Mouse (Mus musculus) adipose tissue, adult 10 weeks (tissue): Measurements from ENCODE around the gene Tomm40l. TPM values are rescaled to one million over a fixed set of nuclear protein-coding genes. Genes with fewer than 3 reads are reported as not detected.

Experiments
- polyA plus RNA-seq: library from polyadenylated mRNA; stranded (reverse); fragments of 350-450 nt; fragmentation: Illumina TruSeq; extraction: RNeasy Lipid Tissue Mini Kit (QIAGEN cat#74804); gene quantifications from one replicate; pipeline ENCODE4 v1.2.3, GENCODE M21; 2014; ENCODE audit warnings: low read depth, low replicate concordance

The Tomm40l gene
- polyA plus RNA-seq = 23.7 TPM

DNA sequence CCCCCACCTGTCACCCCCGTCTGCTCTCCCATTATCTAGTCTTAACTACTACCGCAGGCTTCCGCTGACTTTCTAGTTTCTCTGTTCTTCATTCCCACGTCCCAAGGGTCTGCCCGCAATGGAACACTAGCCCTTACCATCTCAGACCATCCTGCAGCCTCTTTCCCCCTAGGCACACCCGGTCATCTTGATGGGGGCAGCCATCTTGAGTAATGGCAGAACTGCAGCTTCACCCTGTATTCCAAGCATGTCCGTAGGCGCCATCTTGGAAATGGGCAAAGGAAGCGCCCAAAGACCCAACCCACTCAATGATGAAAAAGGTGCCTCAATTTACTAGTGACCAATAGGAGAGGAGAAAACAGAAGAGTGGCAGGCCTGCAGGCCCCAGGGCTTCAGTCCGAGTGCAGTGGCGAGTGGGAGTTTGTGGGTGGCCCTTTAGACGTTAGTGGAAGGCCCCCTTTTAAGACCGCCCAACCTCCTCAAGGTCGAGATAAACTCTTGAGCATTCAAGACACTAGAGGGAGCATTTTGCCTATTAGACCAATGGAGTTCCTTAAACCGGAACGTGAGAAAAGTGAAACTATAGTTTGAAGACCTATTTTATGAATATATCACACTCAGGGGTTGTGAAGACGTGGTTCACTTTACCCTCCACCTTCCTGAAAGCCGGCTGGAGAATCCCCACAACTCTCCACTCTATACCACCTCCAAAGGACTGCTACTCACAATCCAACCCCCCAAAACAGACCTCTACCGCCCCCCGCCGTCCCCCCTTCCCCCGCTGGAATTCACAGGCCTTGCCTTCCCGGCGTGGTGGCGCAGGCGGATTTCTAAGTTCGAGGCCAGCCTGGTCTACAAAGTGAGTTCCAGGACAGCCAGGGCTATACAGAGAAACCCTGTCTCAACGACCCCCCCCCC, at the start of gene Tomm40l:
Tomm40l (minus strand) TSS at position 277 of the 918 bp plus-strand sequence.

DNA sequence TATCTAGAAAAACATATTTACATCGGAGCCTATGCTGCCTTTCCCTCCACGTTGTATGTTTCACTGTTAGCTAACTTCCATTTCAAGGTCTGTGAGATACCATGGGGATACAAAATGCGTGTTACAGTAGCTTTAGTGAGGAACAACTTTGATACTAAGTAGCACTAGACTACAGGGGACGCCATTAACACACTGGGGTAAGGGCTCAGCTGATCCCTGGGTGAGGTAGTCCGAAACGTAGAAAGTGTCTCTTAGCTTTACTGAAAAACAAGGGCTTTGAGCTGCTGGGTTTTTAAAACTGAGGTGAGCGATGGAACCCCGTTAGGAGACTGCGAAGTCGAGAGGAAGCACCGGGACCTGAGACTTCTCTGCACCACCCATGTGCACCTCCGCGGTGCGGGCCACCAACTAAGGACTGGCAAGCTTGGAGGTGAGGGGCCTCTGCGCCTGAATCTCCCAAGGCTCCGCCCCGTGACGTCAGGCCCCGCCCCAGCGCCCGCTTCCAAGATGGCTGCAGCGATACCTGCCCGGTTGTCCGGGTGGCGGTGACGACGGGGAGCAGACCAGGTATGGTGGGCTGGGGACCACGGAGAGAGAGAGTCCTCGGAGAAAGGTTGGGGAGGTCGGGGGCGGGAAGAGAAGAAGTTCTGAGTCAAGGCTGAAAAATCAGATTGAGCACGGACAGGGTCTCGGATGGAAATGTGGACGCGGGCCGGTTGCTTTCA, 47.7 kb upstream of the Tomm40l start, which contains the start of gene B4galt3:
B4galt3 (plus strand) TSS at position 481 of the 725 bp plus-strand sequence.

DNA sequence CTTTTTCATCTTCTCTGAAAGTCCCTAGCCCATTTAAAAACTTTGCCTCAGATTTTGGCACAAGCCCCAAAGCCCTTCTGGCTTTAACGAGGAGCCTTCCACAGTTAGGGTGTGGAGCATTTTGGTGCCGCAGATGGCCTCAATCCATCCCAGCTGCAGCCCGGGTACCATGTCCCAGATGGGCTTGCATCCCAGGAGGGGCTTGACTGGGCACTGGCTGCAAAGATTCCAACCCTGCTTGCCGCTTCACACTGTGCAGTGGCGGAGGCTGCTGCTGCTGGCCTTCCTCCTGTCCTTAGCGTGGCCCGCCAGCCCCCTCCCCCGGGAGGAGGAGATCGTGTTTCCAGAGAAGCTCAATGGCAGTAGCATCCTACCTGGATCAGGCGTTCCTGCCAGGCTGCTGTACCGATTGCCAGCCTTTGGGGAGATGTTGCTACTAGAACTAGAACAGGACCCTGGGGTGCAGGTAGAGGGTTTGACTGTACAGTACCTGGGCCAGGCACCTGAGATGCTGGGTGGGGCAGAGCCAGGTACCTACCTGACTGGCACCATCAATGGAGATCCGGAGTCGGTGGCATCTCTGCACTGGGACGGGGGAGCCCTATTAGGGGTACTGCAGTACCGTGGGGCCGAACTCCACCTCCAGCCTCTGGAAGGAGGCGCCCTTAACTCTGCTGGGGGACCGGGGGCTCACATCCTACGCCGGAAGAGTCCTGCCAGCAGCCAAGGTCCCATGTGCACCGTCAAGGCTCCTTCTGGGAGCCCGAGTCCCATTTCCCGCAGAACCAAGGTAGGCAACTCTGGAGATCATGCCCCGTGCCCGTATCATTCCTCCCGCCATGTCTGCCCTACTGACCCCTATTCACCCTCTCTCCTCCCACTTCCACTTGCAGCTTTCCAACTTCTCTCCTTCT, 28.6 kb upstream of the Tomm40l start, which contains the start of gene Ndufs2:
Ndufs2 (minus strand) TSS at position 709 of the 914 bp plus-strand sequence.

DNA sequence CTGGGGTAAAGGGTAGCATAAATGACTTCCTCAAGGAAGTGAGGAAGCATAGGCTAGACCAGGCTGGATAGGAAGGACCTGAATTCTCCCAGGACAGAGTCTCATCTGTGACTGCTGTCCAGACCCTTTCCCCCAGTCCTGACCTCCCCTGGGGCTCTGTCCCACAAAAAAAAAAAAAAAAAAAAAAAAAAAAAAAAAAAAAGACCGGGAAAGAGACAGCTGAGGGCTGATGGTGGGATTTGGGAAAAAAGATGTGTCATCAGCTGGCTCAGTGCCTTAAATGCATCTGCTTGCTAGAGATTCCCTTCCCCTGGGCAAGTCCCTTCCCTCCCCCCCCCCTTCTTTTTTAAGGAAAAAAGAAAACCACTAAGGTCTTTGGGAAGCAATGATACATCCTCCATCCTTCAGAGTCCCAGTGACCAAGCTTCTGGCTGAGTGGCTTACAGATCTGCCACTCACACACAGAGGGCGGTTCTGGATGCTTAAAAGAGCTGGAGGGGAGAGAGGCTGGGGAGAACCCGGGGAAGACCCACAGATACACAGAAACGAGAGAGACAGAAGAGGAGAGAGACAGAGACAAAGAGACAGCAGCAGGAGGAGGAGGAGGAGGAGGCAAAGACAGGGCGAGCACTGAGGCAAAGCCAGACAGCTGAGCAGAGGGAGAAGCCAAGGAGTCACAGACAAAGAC, 27.7 kb upstream of the Tomm40l start, which contains the start of gene Adamts4:
Adamts4 (plus strand) TSS at position 509 of the 688 bp plus-strand sequence.

DNA sequence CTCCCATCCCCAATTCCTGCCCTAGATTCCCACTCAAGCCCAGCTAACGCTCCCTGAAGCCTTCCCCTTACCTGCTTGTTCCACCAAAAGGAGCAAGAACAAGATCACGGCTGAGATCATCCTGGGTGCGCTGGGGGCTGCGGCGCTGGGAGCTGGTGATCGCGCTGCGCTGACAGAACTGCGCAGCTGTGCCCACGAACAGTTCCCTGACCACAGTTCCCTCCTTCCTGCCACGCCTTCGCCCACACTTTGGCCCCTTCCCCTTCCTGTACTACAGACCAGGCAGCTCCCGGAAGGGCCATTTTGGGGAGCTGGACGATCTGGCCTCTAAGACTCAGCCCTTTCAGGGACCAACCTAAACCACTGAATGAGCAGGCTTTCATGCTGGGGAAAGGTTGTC, 11.8 kb upstream of the Tomm40l start, which contains the start of gene Fcer1g:
Fcer1g (minus strand) TSS at position 240 of the 400 bp plus-strand sequence.

DNA sequence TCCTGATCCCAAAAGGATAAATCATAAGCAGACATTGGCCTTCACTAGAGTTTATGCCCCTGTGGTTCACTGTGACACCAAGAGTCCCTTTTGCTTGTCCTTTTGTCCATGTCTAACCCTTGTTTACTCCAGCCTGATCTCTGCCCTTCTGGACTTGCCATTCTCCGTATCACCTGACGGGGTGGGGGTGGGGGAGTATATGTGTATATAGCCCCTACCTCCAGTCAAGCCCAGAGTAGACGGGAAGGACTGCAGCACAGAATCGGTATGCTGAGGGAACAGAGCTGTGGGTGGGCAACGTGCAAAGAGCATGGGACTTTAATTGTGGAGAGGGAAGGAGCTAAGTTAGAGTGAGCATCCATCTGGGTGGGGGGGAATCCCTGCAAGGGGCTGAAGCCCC, 2.5 kb upstream of the Tomm40l start, which contains the start of gene Apoa2:
Apoa2 (plus strand) TSS at position 198 of the 400 bp plus-strand sequence.

DNA sequence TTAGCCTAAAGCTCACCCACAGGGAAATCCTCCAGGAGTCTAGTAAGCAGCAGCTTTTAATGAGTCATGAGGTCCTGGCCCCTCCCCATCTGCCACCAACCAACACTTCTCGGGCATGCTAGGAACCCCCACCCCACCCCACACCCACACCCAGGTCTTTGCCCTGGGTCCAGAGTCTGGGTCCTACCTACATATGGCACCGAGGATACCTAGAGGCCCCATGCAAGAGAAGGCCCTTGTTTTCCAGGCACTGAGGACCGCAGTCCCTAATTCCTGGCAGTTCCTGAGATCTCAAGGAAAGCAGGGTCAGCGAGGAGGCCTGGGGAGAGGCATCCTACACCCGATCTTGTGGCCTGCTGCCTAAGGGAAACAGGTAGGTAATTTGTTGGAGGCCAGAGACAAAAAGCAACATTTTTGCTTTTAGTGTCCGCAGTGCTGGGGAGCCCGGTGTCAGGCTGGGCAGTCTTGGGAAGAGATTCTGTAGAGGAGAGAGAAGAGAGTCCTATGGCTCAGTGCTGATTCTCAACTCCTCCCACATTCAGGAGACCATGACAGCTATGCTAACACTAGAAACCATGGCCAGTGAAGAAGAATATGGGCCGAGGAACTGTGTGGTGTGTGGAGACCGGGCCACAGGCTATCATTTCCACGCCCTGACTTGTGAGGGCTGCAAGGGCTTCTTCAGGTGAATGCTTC, 8.4 kb downstream of the Tomm40l start, which contains the start of gene Nr1i3:
Nr1i3 (plus strand) TSS at position 170 of the 696 bp plus-strand sequence.

DNA sequence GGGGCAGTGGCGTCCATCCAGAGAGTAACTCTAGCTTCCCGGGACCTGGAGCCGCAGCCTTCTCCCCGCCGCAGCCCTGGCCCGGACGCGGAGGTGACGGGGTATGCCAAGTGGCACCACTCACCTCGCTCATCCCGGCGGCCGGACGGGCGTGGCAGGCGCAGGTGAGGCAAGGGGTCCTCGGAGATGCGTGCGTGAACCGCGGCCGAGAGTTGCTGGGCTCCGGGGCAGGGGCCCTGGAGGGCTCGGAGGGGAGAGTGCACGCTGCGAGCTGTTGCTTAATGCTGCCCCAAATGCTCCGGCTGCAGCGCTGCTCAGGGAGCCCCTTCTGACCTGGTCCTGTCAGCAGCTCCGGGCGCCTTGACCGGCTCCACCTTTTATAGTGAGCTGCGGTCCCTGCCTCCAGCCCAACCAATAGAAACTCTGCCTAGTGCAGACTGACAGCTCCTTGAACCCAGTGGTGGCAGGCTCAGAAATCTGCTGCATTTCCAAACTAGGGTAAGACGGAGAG, 26.4 kb downstream of the Tomm40l start, which contains the start of gene Pcp4l1:
Pcp4l1 (minus strand) TSS at position 382 of the 511 bp plus-strand sequence.

Other genes with a start within 250 kb of the Tomm40l start
- 104 TPM for gene Fcgr2b, start 246.0 kb downstream of the Tomm40l start, polyA plus RNA-seq
- 2.0 TPM for gene Fcgr4, start 203.6 kb downstream of the Tomm40l start, polyA plus RNA-seq
- gene Fcgr3, start 157.6 kb downstream of the Tomm40l start, polyA plus RNA-seq = 42.1 TPM
- 23.4 TPM for gene Cfap126, start 108.6 kb downstream of the Tomm40l start, polyA plus RNA-seq
- 135 TPM for gene Sdhc, start 71.9 kb downstream of the Tomm40l start, polyA plus RNA-seq
- 1.9 TPM for gene Mpz, start 71.8 kb downstream of the Tomm40l start, polyA plus RNA-seq
- gene Pcp4l1, start 26.2 kb downstream of the Tomm40l start, polyA plus RNA-seq = 16.3 TPM
- not detected for gene Nr1i3, start 8.5 kb downstream of the Tomm40l start, polyA plus RNA-seq
- 1.1 TPM for gene Apoa2, start 2.5 kb upstream of the Tomm40l start, polyA plus RNA-seq
- 58.9 TPM for gene Fcer1g, start 11.9 kb upstream of the Tomm40l start, polyA plus RNA-seq
- 1.8 TPM for gene Adamts4, start 27.9 kb upstream of the Tomm40l start, polyA plus RNA-seq
- gene Ndufs2, start 28.9 kb upstream of the Tomm40l start, polyA plus RNA-seq = 176 TPM
- gene B4galt3, start 47.8 kb upstream of the Tomm40l start, polyA plus RNA-seq = 40.5 TPM
- 43.4 TPM for gene Ppox, start 58.7 kb upstream of the Tomm40l start, polyA plus RNA-seq
- 28.1 TPM for gene Usp21, start 65.5 kb upstream of the Tomm40l start, polyA plus RNA-seq
- 139 TPM for gene Ufc1, start 72.5 kb upstream of the Tomm40l start, polyA plus RNA-seq
- 39.7 TPM for gene Dedd, start 106.6 kb upstream of the Tomm40l start, polyA plus RNA-seq
- 95.7 TPM for gene Nit1, start 123.1 kb upstream of the Tomm40l start, polyA plus RNA-seq
- gene Pfdn2, start 123.2 kb upstream of the Tomm40l start, polyA plus RNA-seq = 72.2 TPM
- 5.5 TPM for gene Klhdc9, start 138.3 kb upstream of the Tomm40l start, polyA plus RNA-seq
- gene Nectin4, start 147.6 kb upstream of the Tomm40l start, polyA plus RNA-seq = 27.6 TPM
- 6.5 TPM for gene Arhgap30, start 166.4 kb upstream of the Tomm40l start, polyA plus RNA-seq
- gene Usf1, start 188.8 kb upstream of the Tomm40l start, polyA plus RNA-seq = 59.3 TPM
- 9.5 TPM for gene Tstd1, start 196.4 kb upstream of the Tomm40l start, polyA plus RNA-seq
- 71.7 TPM for gene F11r, start 215.0 kb upstream of the Tomm40l start, polyA plus RNA-seq